Mouse (Mus musculus) cerebellum, adult 2 months (tissue): ENCODE measurements around the gene Ino80e. TPM values are rescaled to one million over a fixed set of nuclear protein-coding genes. Genes with fewer than 3 reads are reported as not detected.

Source experiments
- DNase-seq, 2 experiments: peaks; one replicate each; pipeline ENCODE4 v3.0.0; 2021
- H3K27ac ChIP-seq: fragments of 200-500 bp; 2 replicates; pipeline ENCODE4 v1.5.1; 2012; ENCODE audit warnings: low read length, control low read depth, inconsistent platforms; ENCODE audit not compliant: insufficient read depth
- H3K27me3 ChIP-seq: fragments of 200-500 bp; 2 replicates; pipeline ENCODE4 v1.6.1; 2012; ENCODE audit warnings: inconsistent platforms, mild to moderate bottlenecking, low read length, moderate library complexity; ENCODE audit not compliant: control insufficient read depth, insufficient read depth
- H3K4me1 ChIP-seq: fragments of 200-500 bp; 2 replicates; pipeline ENCODE4 v1.6.1; 2011; ENCODE audit warnings: low read length; ENCODE audit not compliant: control insufficient read depth, insufficient read depth
- H3K4me3 ChIP-seq: fragments of 200-500 bp; replicated peaks from 2 replicates; pipeline ENCODE3; 2011; ENCODE audit warnings: mild to moderate bottlenecking, low read depth, low read length, control low read depth; ENCODE audit not compliant: insufficient read depth
- CTCF ChIP-seq: fragments of 200-500 bp; IDR thresholded peaks from 2 replicates; pipeline ENCODE4 v1.5.1; 2011; ENCODE audit warnings: low read depth, mild to moderate bottlenecking, control low read depth, low read length, moderate library complexity, borderline replicate concordance; ENCODE audit not compliant: insufficient read depth
- POLR2A ChIP-seq: fragments of 200-500 bp; IDR thresholded peaks from 2 replicates; pipeline ENCODE4 v1.6.1; 2011; ENCODE audit warnings: low read length, control low read depth, borderline replicate concordance; ENCODE audit not compliant: insufficient read depth
- WGBS: fragments of 180-500 bp; shearing (Covaris S2); methylation state at CpG from one replicate; pipeline ENCODE4 v1.1.7; 2018; 5-methylcytosine and 5-hydroxymethylcytosine counted together
- polyA plus RNA-seq: library from polyadenylated mRNA; depleted of rRNA; stranded (reverse); fragments of >200 nt; gene quantifications from 2 replicates; pipeline ENCODE4 v1.2.3, GENCODE M21; 2012

Gene Ino80e
- polyA plus RNA-seq, 1 experiment = 67.3 TPM

DNA sequence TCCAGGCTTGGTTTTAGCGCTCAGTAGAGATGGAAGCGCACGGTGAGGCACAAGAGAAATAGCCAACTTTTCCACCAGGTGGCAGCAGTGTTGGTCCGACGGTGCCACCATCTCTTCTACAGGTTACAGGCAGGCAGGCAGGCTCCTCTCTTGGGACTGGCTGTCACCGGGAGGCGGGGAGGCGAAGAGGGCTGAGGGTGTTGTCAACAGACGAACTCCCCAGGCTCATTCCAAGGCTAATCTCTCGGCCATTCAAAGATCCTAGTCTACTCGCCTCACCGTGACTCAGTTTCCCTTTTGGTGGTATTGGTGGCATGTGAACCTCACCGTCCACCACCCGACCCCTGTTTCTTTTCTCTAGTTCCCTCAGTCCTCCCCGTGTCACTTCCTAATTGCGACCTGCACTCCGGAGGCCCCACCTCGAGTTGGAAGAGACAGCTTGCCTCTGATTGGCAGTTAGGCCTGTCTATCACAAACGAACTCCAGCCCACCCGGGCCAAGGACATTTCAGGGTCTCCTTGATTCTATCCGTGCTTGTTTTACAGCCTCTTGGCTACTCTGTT lies 30.1 kb downstream of the Ino80e start:
- H3K4me3 ChIP-seq = peak overlapping the region; percentile 49

DNA sequence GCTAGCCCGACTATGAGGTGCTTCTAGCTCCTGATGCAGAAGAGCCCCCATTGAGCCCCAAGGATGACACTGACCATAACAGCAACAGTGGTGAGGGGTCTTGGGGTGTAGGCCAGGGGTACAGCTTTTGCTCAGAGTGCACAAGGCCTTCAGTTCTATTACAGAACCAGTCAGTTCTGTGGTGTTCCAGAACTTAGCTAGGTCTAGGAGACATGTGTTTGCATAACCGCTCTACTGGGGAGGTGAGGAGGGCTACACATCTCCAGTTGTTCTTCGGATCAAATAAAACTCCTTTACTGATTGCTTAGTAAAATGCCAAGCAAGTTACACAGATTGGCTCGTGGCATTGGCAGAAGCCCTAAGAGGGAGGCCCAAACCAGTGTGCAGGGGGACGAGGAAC lies 30.6 kb downstream of the Ino80e start, which contains the start of gene 4930451I11Rik:
TSS of gene 4930451I11Rik (minus strand) at position 101 of the 400 bp plus-strand sequence.
- peaks cover 12% of the 10 kb centered on the region; the same call in 1 of the 2 replicates for H3K4me1 ChIP-seq
- TF ChIP-seq CTCF (no peak), POLR2A (no peak)
- peak within 1 kb of the TSS; percentile 49 for H3K4me3 ChIP-seq
- H3K27me3 ChIP-seq = no peaks in the 10 kb centered on the region
- H3K27ac ChIP-seq = no peak within 1 kb of the TSS
- DNase-seq = no peak
- 55% methylated on average over 5 of the region's 5 CpGs for WGBS

More for the DNA sequence above, 30.1 kb downstream of the Ino80e start:
- 2% methylated on average over 21 of the region's 21 CpGs for WGBS
- Histone ChIP-seq H3K27ac (no peak overlapping the region), H3K27me3 (no peaks in the 10 kb centered on the region), H3K4me1 (peaks cover 11% of the 10 kb centered on the region; the same call in 1 of the 2 replicates)
- TF ChIP-seq CTCF = peak; percentile 95
- TF ChIP-seq POLR2A = no peak
- peak; percentile 83 to 86 for DNase-seq

DNA sequence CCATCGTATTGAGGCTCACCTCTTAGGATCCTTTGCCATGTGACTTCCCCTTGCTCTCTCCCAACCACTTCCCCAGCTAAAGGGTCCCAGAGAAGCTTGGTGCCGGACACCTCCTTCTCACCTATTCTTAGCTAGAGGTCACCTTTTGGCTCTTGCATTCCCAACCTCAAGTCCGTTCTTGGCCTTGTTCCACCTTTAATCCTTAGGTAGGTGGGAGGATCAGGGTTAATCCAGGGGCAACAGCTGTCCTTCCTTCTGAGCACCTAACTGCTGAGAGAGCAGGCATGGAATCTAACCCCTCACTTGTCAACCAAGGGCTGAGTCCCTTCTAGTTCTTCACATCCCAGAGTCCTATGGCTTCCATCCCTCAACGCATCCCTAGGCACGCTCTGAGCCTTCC lies 36.2 kb downstream of the Ino80e start:
- TF ChIP-seq CTCF (no peak), POLR2A (no peak)
- Histone ChIP-seq H3K27ac (peak overlapping the region; percentile 32; the same call in 1 of the 2 replicates), H3K4me1 (peaks cover 35% of the 10 kb centered on the region), H3K27me3 (no peaks in the 10 kb centered on the region), H3K4me3 (peak overlapping the region; percentile 8)
- 47% methylated on average over 5 of the region's 5 CpGs for WGBS
- no peak for DNase-seq

DNA sequence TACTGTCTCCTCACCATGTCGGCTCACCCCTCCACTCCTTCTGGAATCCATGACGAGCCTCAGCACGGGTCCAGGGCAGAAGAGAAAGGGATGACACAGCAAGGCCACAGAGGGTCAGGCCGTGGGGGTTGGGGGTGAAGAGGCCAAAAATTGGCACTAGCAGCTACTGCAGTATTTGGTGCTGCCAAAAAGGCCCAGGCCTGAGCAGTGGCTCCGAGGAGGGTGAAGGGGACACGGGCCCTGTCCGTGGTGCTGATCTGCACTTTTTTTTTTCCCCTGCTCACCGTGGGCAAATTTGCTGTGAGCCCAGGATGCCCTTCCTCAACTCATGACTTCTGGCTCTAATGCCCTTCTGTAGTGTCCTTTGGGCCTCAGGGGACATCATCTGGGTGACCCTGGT lies 36.8 kb downstream of the Ino80e start:
- H3K27me3 ChIP-seq = no peaks in the 10 kb centered on the region
- 0 out of 2 replicates have a peak overlapping the region, but pooled peaks have one; percentile 32 for H3K27ac ChIP-seq
- TF ChIP-seq POLR2A (no peak), CTCF (no peak)
- DNase-seq = no peak
- peak overlapping the region; percentile 41 for H3K4me3 ChIP-seq
- WGBS = 6% methylated on average over 8 of the region's 8 CpGs
- peaks cover 35% of the 10 kb centered on the region for H3K4me1 ChIP-seq

DNA sequence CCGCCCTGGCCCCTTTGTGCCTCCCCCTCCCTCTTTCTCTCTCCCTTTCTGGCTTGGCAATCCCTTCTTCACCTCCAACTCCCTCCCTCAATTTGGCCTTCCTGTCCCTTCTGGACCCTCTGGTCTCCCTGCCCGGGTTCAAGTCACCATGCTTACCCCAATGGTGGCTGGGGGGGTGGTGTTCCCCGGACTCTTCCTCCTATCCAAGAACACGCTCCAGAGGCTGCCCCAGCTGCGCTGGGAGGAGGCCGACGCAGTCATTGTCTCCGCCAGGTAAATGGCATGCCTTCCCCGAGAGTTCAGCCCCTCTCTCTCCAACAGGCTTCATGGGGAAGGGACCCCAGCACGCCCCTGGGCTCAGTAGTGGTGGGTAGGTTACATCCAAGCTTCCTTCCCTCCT lies 38.2 kb downstream of the Ino80e start:
- WGBS = 3% methylated on average over 10 of the region's 10 CpGs
- H3K27ac ChIP-seq = peak overlapping the region; percentile 20
- peak in 1 of 2 experiments; percentile 62 for DNase-seq
- peak overlapping the region; percentile 66 for H3K4me3 ChIP-seq
- no peak for TF ChIP-seq POLR2A
- TF ChIP-seq CTCF = no peak
- peaks cover 35% of the 10 kb centered on the region for H3K4me1 ChIP-seq
- H3K27me3 ChIP-seq = no peaks in the 10 kb centered on the region

DNA sequence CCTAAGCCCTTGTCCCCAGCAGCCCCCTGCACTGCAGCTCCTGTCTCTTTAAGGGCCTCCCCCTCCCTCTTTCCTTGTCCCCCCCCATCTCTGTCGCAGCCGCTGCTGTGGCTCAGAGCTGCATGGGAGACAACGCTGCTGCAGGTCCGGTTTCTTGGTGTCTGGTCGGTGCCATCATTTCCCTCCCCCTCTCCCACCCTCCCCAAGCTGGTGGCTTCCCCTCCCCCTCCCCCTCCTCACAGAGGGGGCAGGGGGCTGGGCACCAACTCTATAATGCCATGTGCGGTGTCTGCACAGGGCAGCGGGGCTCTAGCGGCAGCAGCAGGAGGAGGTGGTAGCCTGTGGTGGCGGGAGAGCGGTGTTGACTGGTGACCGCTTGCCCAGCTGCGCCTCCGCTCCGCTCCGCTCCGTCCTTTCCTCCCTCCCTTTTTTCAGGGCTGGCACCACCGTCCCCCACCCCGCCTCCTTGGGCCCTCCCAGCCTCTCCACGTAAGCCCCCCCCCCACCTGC lies 38.9 kb downstream of the Ino80e start:
- no peaks in the 10 kb centered on the region for H3K27me3 ChIP-seq
- peaks cover 33% of the 10 kb centered on the region for H3K4me1 ChIP-seq
- H3K4me3 ChIP-seq = peak overlapping the region; percentile 66
- peak; percentile 69 to 71 for DNase-seq
- TF ChIP-seq CTCF = no peak
- peak; percentile 61; the same call in 1 of the 2 replicates for TF ChIP-seq POLR2A
- 0% methylated on average over 8 of the region's 19 CpGs for WGBS
- peak overlapping the region; percentile 91 for H3K27ac ChIP-seq

DNA sequence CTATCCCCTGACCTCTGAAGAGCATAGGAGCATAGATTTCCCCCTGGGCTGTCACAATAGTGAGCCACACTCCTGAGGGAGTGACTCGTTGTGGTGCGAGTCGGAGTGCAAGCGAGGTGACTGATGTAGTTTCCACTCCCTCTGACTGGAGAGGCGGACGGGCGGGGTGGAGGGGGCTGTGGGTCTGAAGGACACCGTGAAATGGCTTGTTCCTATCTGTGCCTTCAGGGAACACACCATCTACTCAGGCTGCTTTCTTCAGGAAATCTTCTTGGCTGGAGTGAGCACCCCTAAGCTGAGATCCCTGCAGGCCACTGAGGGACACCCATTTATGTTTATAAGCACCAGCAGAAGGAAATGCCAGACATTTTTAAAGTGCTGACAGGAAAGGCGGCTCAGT lies 39.4 kb downstream of the Ino80e start:
- Histone ChIP-seq H3K27ac (peak overlapping the region; percentile 91), H3K4me1 (peaks cover 33% of the 10 kb centered on the region), H3K4me3 (peak overlapping the region; percentile 66), H3K27me3 (no peaks in the 10 kb centered on the region)
- 5% methylated on average over 9 of the region's 9 CpGs for WGBS
- TF ChIP-seq POLR2A (peak; percentile 42; the same call in 1 of the 2 replicates), CTCF (no peak)
- DNase-seq = peak; percentile 64 to 67

DNA sequence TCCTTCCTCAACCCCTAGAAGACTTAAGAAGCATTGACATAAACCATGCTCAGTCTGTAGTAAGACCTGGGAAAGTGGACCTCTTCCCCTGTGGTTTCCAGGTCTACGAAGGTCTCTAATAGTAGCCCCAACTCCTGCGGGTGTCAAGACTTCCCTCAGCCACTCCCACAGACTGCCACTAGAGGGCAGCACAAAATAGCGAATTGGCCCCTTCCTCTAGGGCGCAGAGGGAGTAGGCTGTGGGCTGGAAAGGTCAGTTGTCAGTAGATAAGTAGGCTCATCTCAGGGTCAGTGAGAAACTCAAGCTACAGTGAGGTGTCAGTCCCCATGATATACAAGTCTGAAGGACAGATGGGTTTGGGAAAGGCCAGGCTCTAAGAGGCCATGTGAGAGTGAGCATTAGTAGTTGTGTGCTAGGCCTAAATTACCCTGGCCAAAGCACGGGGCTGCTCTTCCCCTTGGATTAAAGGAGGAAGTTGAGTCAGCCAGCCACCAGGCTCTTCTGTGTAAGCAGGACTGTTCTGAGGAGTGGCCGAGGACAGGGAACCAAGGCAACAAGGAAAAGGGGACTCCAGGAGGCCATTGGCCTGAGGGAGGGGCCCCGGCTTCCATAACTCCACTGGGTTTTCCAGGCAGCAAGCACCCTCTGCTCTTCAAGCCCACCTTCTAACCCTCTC lies 40.2 kb downstream of the Ino80e start:
- Histone ChIP-seq H3K27ac (peak overlapping the region; percentile 91), H3K4me3 (peak overlapping the region; percentile 66), H3K4me1 (peaks cover 28% of the 10 kb centered on the region), H3K27me3 (no peaks in the 10 kb centered on the region)
- 10% methylated on average over 7 of the region's 7 CpGs for WGBS
- peak; percentile 39; the same call in 1 of the 2 replicates for TF ChIP-seq POLR2A
- peak; percentile 95 for TF ChIP-seq CTCF
- DNase-seq = peak; percentile 86 to 93
